Mouse (Mus musculus) midbrain, embryonic 16.5 days (tissue): ENCODE data around the gene Aqp1. TPM values are rescaled to one million over a fixed set of nuclear protein-coding genes. Genes with fewer than 3 reads are reported as not detected.
A peak's percentile ranks its signal among the peaks of the same experiment; 100 is the strongest.

Experiments
- ATAC-seq: fragments of 200-750 bp; cut with Nextera tagmentation; 2 replicates; pipeline ENCODE4 v1.8.0; 2017; ENCODE audit warnings: moderate TSS enrichment
- H3K27ac ChIP-seq: fragments of 300-500 bp; sonication (generic); 2 replicates; pipeline ENCODE4 v1.5.1; 2014; ENCODE audit warnings: mild to moderate bottlenecking, low read length, mixed read lengths
- H3K27me3 ChIP-seq: fragments of 300-500 bp; sonication (generic); 2 replicates; pipeline ENCODE4 v1.6.1; 2014; ENCODE audit warnings: low read depth, low read length, mixed read lengths; ENCODE audit not compliant: control insufficient read depth, insufficient read depth
- H3K36me3 ChIP-seq: fragments of 300-500 bp; sonication (generic); 2 replicates; pipeline ENCODE4 v1.6.1; 2014; ENCODE audit warnings: mild to moderate bottlenecking, low read length, moderate library complexity, mixed read lengths; ENCODE audit not compliant: control insufficient read depth, insufficient read depth
- H3K4me1 ChIP-seq: fragments of 300-500 bp; sonication (generic); 2 replicates; pipeline ENCODE4 v1.6.1; 2014; ENCODE audit warnings: mild to moderate bottlenecking, low read length, mixed read lengths; ENCODE audit not compliant: control insufficient read depth, insufficient read depth
- H3K4me2 ChIP-seq: fragments of 300-500 bp; sonication (generic); 2 replicates; pipeline ENCODE4 v1.6.1; 2014; ENCODE audit warnings: mild to moderate bottlenecking, low read length, mixed read lengths
- H3K4me3 ChIP-seq: fragments of 300-500 bp; sonication (generic); 2 replicates; pipeline ENCODE4 v1.5.1; 2014; ENCODE audit warnings: low read depth, mild to moderate bottlenecking, low read length, moderate library complexity, mixed read lengths
- H3K9ac ChIP-seq: fragments of 300-500 bp; sonication (generic); 2 replicates; pipeline ENCODE4 v1.6.1; 2014; ENCODE audit warnings: low read depth, low read length, mixed read lengths
- H3K9me3 ChIP-seq: fragments of 300-500 bp; sonication (generic); replicated peaks from 2 replicates; pipeline ENCODE4 v1.6.1; 2014; ENCODE audit warnings: mild to moderate bottlenecking, low read length, mixed read lengths; ENCODE audit not compliant: control insufficient read depth, poor library complexity, severe bottlenecking
- WGBS: fragments of 180-500 bp; shearing (Covaris S2); extraction: QIAGEN DNeasy Blood & Tissue Kit; methylation state at CpG from one replicate; pipeline ENCODE4 v1.1.7; 2014; 5-methylcytosine and 5-hydroxymethylcytosine counted together
- polyA plus RNA-seq: library from polyadenylated mRNA; unstranded; fragments of >200 nt; fragmentation: Nextera tagmentation; extraction: Ambion mirVana; gene quantifications from 2 replicates; pipeline ENCODE4 v1.2.1, GENCODE M21; 2015

Aqp1 gene
- polyA plus RNA-seq, 1 experiment from 2014 or later = 4.8 TPM

GRCm38 (mm10) chr6:55383897-55384296 is 47.7 kb downstream of the Aqp1 start:
- ATAC-seq = no peak
- Histone ChIP-seq H3K4me3 (no peak overlapping the region), H3K4me2 (no peak overlapping the region), H3K27me3 (no peaks in the 10 kb centered on the region), H3K27ac (no peak overlapping the region), H3K9me3 (no peaks in the 10 kb centered on the region), H3K9ac (no peak overlapping the region), H3K36me3 (no peaks in the 10 kb centered on the region), H3K4me1 (no peaks in the 10 kb centered on the region; the same call in 1 of the 2 replicates)
- 7% methylated on average over 1 of the region's 1 CpGs for WGBS

GRCm38 (mm10) chr6:55384356-55384951 is 48.2 kb downstream of the Aqp1 start:
- no peaks in the 10 kb centered on the region; the same call in 1 of the 2 replicates for H3K4me1 ChIP-seq
- H3K9me3 ChIP-seq = no peaks in the 10 kb centered on the region
- ATAC-seq = no peak
- H3K4me3 ChIP-seq = no peak overlapping the region
- 85% methylated on average over 5 of the region's 5 CpGs for WGBS
- H3K27me3 ChIP-seq = no peaks in the 10 kb centered on the region
- H3K36me3 ChIP-seq = no peaks in the 10 kb centered on the region
- no peak overlapping the region for H3K4me2 ChIP-seq
- no peak overlapping the region for H3K9ac ChIP-seq
- H3K27ac ChIP-seq = no peak overlapping the region

GRCm38 (mm10) chr6:55388546-55389169 is 52.4 kb downstream of the Aqp1 start:
- H3K9ac ChIP-seq = no peak overlapping the region
- no peaks in the 10 kb centered on the region for H3K27me3 ChIP-seq
- no peak overlapping the region for H3K4me2 ChIP-seq
- no peaks in the 10 kb centered on the region for H3K36me3 ChIP-seq
- WGBS = 29% methylated on average over 12 of the region's 12 CpGs
- H3K27ac ChIP-seq = no peak overlapping the region
- peaks cover 7% of the 10 kb centered on the region for H3K4me1 ChIP-seq
- ATAC-seq = 0 out of 2 replicates have a peak, but pooled peaks have one; percentile 15
- no peak overlapping the region for H3K4me3 ChIP-seq
- H3K9me3 ChIP-seq = no peaks in the 10 kb centered on the region

- H3K4me2 ChIP-seq = no peak overlapping the region
- no peaks in the 10 kb centered on the region for H3K36me3 ChIP-seq
- H3K9ac ChIP-seq = no peak overlapping the region
- H3K27ac ChIP-seq = no peak overlapping the region
- 71% methylated on average over 5 of the region's 5 CpGs for WGBS
- no peaks in the 10 kb centered on the region for H3K9me3 ChIP-seq
- no peak for ATAC-seq
- H3K4me3 ChIP-seq = no peak overlapping the region
- H3K4me1 ChIP-seq = peaks cover 7% of the 10 kb centered on the region
- H3K27me3 ChIP-seq = no peaks in the 10 kb centered on the region
These were observed 53.1 kb downstream of the Aqp1 start for GRCm38 (mm10) chr6:55389321-55389720.

GRCm38 (mm10) chr6:55391814-55392213 is 55.6 kb downstream of the Aqp1 start:
- Histone ChIP-seq H3K27me3 (no peaks in the 10 kb centered on the region), H3K27ac (no peak overlapping the region), H3K4me3 (no peak overlapping the region), H3K9ac (no peak overlapping the region), H3K4me2 (no peak overlapping the region), H3K4me1 (peaks cover 15% of the 10 kb centered on the region), H3K9me3 (no peaks in the 10 kb centered on the region), H3K36me3 (no peaks in the 10 kb centered on the region)
- peak; percentile 34; the same call in 1 of the 2 replicates for ATAC-seq
- 30% methylated on average over 4 of the region's 4 CpGs for WGBS

GRCm38 (mm10) chr6:55392453-55392852 is 56.2 kb downstream of the Aqp1 start:
- Histone ChIP-seq H3K9me3 (no peaks in the 10 kb centered on the region), H3K27ac (no peak overlapping the region), H3K4me1 (peaks cover 16% of the 10 kb centered on the region), H3K9ac (no peak overlapping the region), H3K36me3 (no peaks in the 10 kb centered on the region), H3K4me2 (no peak overlapping the region), H3K27me3 (no peaks in the 10 kb centered on the region), H3K4me3 (no peak overlapping the region)
- ATAC-seq = peak; percentile 33; the same call in 1 of the 2 replicates
- WGBS = 11% methylated on average over 4 of the region's 4 CpGs

GRCm38 (mm10) chr6:55394854-55395253 is 58.6 kb downstream of the Aqp1 start:
- Histone ChIP-seq H3K36me3 (no peaks in the 10 kb centered on the region), H3K4me3 (no peak overlapping the region), H3K9me3 (no peaks in the 10 kb centered on the region), H3K4me2 (no peak overlapping the region), H3K27me3 (no peaks in the 10 kb centered on the region), H3K4me1 (peaks cover 16% of the 10 kb centered on the region), H3K27ac (0 out of 2 replicates have a peak overlapping the region, but pooled peaks have one; percentile 31), H3K9ac (no peak overlapping the region)
- ATAC-seq = no peak
- WGBS = 57% methylated on average over 10 of the region's 10 CpGs

GRCm38 (mm10) chr6:55396176-55396575 is 59.9 kb downstream of the Aqp1 start:
- Histone ChIP-seq H3K9me3 (no peaks in the 10 kb centered on the region), H3K9ac (no peak overlapping the region), H3K4me1 (peaks cover 16% of the 10 kb centered on the region), H3K4me3 (no peak overlapping the region), H3K36me3 (no peaks in the 10 kb centered on the region), H3K27ac (peak overlapping the region; percentile 70), H3K27me3 (no peaks in the 10 kb centered on the region), H3K4me2 (no peak overlapping the region; the same call in 1 of the 2 replicates)
- peak; percentile 42 for ATAC-seq
- WGBS = 54% methylated on average over 3 of the region's 3 CpGs

GRCm38 (mm10) chr6:55396622-55397041 is 60.4 kb downstream of the Aqp1 start:
- H3K4me1 ChIP-seq = peaks cover 16% of the 10 kb centered on the region
- H3K36me3 ChIP-seq = no peaks in the 10 kb centered on the region
- no peaks in the 10 kb centered on the region for H3K9me3 ChIP-seq
- no peak overlapping the region; the same call in 1 of the 2 replicates for H3K4me2 ChIP-seq
- no peaks in the 10 kb centered on the region for H3K27me3 ChIP-seq
- no peak overlapping the region for H3K4me3 ChIP-seq
- ATAC-seq = peak; percentile 66
- WGBS = 44% methylated on average over 11 of the region's 11 CpGs
- peak overlapping the region; percentile 70 for H3K27ac ChIP-seq
- no peak overlapping the region for H3K9ac ChIP-seq
